Mouse (Mus musculus): Measurements from ENCODE around the gene Cd27. TPM values are rescaled to one million over a fixed set of nuclear protein-coding genes. Genes with fewer than 3 reads are reported as not detected.

Gene Cd27
- total and polyA plus RNA-seq, 3 experiments: 0.87 TPM; not detected in 2

DNA sequence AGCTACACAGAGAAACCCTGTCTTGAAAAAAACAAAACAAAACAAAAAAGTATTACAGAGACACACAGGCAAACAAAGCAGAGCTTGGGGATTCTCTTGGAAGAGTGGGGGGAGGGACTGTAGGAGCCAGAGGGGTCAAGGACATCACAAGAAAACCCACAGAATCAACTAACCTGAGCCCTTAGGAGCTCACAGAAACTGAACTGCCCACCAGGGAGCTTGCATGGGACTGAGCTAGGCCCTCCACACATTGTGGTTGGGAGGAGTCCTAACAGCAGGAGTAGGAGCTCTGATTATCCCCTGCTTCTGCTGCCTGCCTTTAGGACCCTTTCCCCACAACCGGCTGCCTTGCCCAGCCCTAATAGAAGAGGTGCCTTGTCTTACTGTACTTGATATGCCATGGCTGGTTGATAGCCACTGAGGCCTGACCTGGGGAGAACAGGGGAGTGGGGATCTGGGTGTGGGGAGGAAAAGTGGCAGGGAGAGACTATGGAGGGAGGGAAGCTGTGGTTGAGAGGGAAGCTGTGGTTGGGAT, 41.2 kb downstream of the Cd27 start:
- DNase-seq (ENCODE audit: low spot score) (no peak), ATAC-seq (ENCODE audit: extremely low read depth, insufficient number of reproducible peaks, low FRiP score, poor library complexity, severe bottlenecking) (no peak)
- Histone ChIP-seq H3K27me3 (ENCODE audit: insufficient read depth, low read length) (no peaks in the 10 kb centered on the region), H3K9me3 (replicated peaks) (no peaks in the 10 kb centered on the region), H3K36me3 (replicated peaks) (peaks cover 40% of the 10 kb centered on the region), H3K4me3 (ENCODE audit: low read depth, low read length) (no peak overlapping the region), H3K4me1 (ENCODE audit: insufficient read depth, low read depth, low read length) (peaks cover 13% of the 10 kb centered on the region)
- no peak for TF ChIP-seq CTCF (IDR thresholded peaks at IDR 0.05; ENCODE audit: low read depth, low read length)
- no peak for TF ChIP-seq GATA2 (IDR thresholded peaks at IDR 0.05; ENCODE audit: borderline replicate concordance, low read depth, low read length)
- TF ChIP-seq POLR2AphosphoS5 (IDR thresholded peaks at IDR 0.05; ENCODE audit: insufficient replicate concordance, low read depth, low read length): no peak
- TF ChIP-seq TAL1 (conservative IDR thresholded peaks at IDR 0.05; ENCODE audit: low read depth, low read length): no peak
- TF ChIP-seq GATA1 (IDR thresholded peaks at IDR 0.05; ENCODE audit: borderline replicate concordance, low read length): no peak

DNA sequence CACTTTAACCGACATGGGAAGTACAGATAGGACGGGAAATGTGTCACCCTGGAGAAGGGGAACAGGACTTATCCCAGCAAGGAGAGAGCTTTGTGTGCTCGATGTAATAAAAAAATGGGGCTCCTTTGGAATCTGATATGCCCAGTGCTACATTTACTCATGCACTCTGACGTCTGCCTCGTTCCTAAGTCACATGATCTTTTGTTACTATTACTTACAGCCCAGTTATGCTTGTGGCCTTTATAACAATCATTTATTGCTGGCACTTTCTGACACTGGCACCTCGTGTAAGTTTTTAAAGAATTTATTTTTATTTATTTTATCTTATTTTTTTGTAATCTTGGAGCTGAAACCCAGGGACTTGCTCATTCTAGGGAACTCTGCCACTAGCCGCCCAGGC, 43.4 kb downstream of the Cd27 start:
- Histone ChIP-seq H3K9me3 (replicated peaks) (no peaks in the 10 kb centered on the region), H3K4me3 (ENCODE audit: low read depth, low read length) (peak overlapping the region; percentile 2; the same call in 1 of the 2 replicates), H3K4me1 (ENCODE audit: insufficient read depth, low read depth, low read length) (peaks cover 26% of the 10 kb centered on the region), H3K36me3 (replicated peaks) (peaks cover 54% of the 10 kb centered on the region), H3K27me3 (ENCODE audit: insufficient read depth, low read length) (no peaks in the 10 kb centered on the region)
- DNase-seq (ENCODE audit: low spot score): no peak
- peak; percentile 15; the same call in 1 of the 2 replicates for ATAC-seq (ENCODE audit: extremely low read depth, insufficient number of reproducible peaks, low FRiP score, poor library complexity, severe bottlenecking)
- TF ChIP-seq POLR2AphosphoS5 (IDR thresholded peaks at IDR 0.05; ENCODE audit: insufficient replicate concordance, low read depth, low read length) (no peak), GATA2 (IDR thresholded peaks at IDR 0.05; ENCODE audit: borderline replicate concordance, low read depth, low read length) (no peak), TAL1 (conservative IDR thresholded peaks at IDR 0.05; ENCODE audit: low read depth, low read length) (no peak), GATA1 (IDR thresholded peaks at IDR 0.05; ENCODE audit: borderline replicate concordance, low read length) (no peak), CTCF (IDR thresholded peaks at IDR 0.05; ENCODE audit: low read depth, low read length) (no peak)

DNA sequence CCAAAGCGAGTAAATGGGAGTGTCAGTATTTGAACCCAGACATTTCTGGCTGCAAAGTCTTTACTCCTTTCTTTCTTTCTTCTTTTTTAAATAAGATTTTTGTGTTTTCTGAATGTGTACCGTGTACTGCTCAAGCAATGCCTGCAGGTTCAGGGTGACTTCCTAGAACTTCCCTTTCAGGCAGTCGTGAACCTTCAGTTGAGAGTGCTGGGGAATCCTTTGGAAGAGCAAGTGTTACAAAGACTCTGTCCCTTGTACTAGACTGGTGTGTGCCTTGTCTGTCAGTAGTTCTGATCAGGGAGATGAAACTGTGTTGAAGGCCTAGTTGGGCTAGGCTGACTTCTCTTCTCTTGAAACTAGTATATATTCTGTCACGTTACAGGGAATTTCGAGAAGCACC, 44.0 kb downstream of the Cd27 start:
- no peaks in the 10 kb centered on the region for H3K9me3 ChIP-seq (replicated peaks)
- H3K4me1 ChIP-seq (ENCODE audit: insufficient read depth, low read depth, low read length): peaks cover 26% of the 10 kb centered on the region
- peaks cover 56% of the 10 kb centered on the region for H3K36me3 ChIP-seq (replicated peaks)
- TF ChIP-seq TAL1 (conservative IDR thresholded peaks at IDR 0.05; ENCODE audit: low read depth, low read length): no peak
- no peak for TF ChIP-seq GATA1 (IDR thresholded peaks at IDR 0.05; ENCODE audit: borderline replicate concordance, low read length)
- TF ChIP-seq GATA2 (IDR thresholded peaks at IDR 0.05; ENCODE audit: borderline replicate concordance, low read depth, low read length): no peak
- no peak for TF ChIP-seq POLR2AphosphoS5 (IDR thresholded peaks at IDR 0.05; ENCODE audit: insufficient replicate concordance, low read depth, low read length)
- TF ChIP-seq CTCF (IDR thresholded peaks at IDR 0.05; ENCODE audit: low read depth, low read length): no peak
- ATAC-seq (ENCODE audit: extremely low read depth, insufficient number of reproducible peaks, low FRiP score, poor library complexity, severe bottlenecking) (no peak), DNase-seq (ENCODE audit: low spot score) (no peak)
- H3K27me3 ChIP-seq (ENCODE audit: insufficient read depth, low read length): no peaks in the 10 kb centered on the region
- peak overlapping the region; percentile 88 for H3K4me3 ChIP-seq (ENCODE audit: low read depth, low read length)

DNA sequence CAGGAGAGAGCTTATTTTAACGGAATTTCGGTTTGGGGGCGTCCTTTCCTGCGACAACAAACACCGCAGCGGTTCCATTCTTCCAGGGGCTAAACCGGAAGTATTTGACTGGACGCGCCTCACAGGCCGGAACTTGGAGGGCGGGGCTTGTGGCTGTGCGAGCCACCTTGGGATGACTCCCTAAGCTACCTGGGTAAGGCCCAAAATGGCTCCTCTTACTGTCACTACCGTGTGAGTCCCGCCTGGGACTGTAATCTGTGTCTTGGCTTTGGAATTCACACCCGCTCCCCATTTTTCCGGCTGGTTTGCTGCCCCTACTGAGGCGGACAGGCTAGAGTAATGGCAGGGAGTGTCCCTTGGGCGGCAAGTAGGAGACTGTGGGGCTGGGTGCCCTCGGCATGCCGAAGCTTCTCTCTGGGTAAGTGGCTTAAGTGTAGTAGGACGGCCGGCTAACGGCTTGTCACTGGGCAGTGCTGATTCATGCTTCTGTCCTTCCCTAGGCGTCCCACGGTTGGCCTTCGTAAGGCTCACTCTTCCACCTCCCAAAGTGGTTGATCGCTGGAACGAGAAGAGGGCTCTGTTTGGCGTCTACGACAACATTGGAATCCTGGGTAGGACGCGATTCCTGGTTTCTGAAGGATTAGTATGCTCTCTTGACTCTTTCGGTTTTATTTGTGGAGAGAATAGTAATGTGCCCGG, 44.6 kb downstream of the Cd27 start:
- Histone ChIP-seq H3K27me3 (ENCODE audit: insufficient read depth, low read length) (no peaks in the 10 kb centered on the region), H3K9me3 (replicated peaks) (no peaks in the 10 kb centered on the region), H3K36me3 (replicated peaks) (peaks cover 58% of the 10 kb centered on the region), H3K4me1 (ENCODE audit: insufficient read depth, low read depth, low read length) (peaks cover 28% of the 10 kb centered on the region), H3K4me3 (ENCODE audit: low read depth, low read length) (peak overlapping the region; percentile 88)
- DNase-seq (ENCODE audit: low spot score) (peak; percentile 76), ATAC-seq (ENCODE audit: extremely low read depth, insufficient number of reproducible peaks, low FRiP score, poor library complexity, severe bottlenecking) (peak; percentile 80)
- TF ChIP-seq POLR2AphosphoS5 (IDR thresholded peaks at IDR 0.05; ENCODE audit: insufficient replicate concordance, low read depth, low read length) (no peak), GATA2 (IDR thresholded peaks at IDR 0.05; ENCODE audit: borderline replicate concordance, low read depth, low read length) (no peak), TAL1 (conservative IDR thresholded peaks at IDR 0.05; ENCODE audit: low read depth, low read length) (no peak), CTCF (IDR thresholded peaks at IDR 0.05; ENCODE audit: low read depth, low read length) (no peak), GATA1 (IDR thresholded peaks at IDR 0.05; ENCODE audit: borderline replicate concordance, low read length) (no peak)

DNA sequence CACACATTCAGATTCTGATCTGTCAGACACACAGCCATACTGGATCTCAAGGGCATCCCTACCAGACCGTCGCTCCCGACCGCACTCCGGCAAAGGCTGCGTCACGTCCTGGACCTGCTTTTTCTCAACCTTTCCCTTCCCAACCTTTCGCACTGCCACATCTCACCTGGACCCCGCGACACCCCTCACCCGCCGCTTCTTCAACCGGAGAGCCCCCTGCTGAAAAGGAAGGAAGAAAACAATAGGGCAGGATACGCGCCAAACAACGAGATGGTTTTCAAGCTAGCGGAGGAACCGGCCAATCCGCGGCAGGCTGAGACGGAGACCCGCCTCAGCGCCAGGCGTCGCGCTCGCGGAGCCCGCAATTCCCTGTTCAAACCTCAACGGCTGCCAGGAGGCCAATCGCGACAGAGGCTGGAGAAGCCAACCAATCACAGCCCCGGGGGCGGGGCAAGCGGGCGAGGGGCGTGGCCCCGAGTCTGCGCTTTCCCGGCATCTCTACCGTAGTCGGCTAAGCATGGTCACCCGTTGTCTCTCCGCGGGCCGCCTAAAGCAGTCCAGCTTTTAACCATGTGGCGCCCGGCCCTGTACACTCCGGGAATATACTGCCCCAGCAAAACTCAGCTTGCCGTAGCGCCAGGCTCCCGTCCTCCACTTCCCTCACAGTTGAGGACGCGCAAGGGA, 45.3 kb downstream of the Cd27 start, which contains the start of the genes Ncapd2 and Mrpl51:
Ncapd2 (minus strand) TSS at position 370 of the 684 bp plus-strand sequence.
Mrpl51 (plus strand) TSS at position 470 of the 684 bp plus-strand sequence.
- Histone ChIP-seq H3K4me1 (ENCODE audit: insufficient read depth, low read depth, low read length) (peaks cover 28% of the 10 kb centered on the region), H3K36me3 (replicated peaks) (peaks cover 61% of the 10 kb centered on the region), H3K9me3 (replicated peaks) (no peaks in the 10 kb centered on the region), H3K4me3 (ENCODE audit: low read depth, low read length) (peak within 1 kb of the TSS; percentile 88), H3K27me3 (ENCODE audit: insufficient read depth, low read length) (no peaks in the 10 kb centered on the region)
- ATAC-seq (ENCODE audit: extremely low read depth, insufficient number of reproducible peaks, low FRiP score, poor library complexity, severe bottlenecking): peak; percentile 80
- TF ChIP-seq CTCF (IDR thresholded peaks at IDR 0.05; ENCODE audit: low read depth, low read length) (no peak), GATA2 (IDR thresholded peaks at IDR 0.05; ENCODE audit: borderline replicate concordance, low read depth, low read length) (no peak), GATA1 (IDR thresholded peaks at IDR 0.05; ENCODE audit: borderline replicate concordance, low read length) (no peak), TAL1 (conservative IDR thresholded peaks at IDR 0.05; ENCODE audit: low read depth, low read length) (no peak), POLR2AphosphoS5 (IDR thresholded peaks at IDR 0.05; ENCODE audit: insufficient replicate concordance, low read depth, low read length) (no peak)
- DNase-seq (ENCODE audit: low spot score): peak; percentile 85

DNA sequence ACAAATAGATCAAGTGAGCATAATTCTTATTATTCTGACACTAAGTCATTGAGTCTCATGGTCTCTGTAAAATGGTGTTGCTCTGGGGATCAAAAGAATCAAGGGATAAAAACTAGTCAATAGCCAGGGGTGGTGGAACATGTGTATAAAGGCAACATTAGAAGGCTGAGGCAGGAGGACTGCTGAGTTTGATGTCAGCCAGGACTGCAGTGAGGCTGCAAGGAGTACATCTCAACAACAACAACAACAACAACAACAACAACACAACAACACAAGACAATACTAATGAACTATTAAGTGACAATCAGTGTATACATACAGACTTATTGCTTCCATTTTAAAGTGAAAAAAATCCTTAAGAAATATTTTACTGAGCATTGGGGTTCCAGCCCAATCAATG, 46.0 kb downstream of the Cd27 start:
- no peaks in the 10 kb centered on the region for H3K9me3 ChIP-seq (replicated peaks)
- H3K36me3 ChIP-seq (replicated peaks): peaks cover 62% of the 10 kb centered on the region
- DNase-seq (ENCODE audit: low spot score): no peak
- peak overlapping the region; percentile 88 for H3K4me3 ChIP-seq (ENCODE audit: low read depth, low read length)
- TF ChIP-seq TAL1 (conservative IDR thresholded peaks at IDR 0.05; ENCODE audit: low read depth, low read length): no peak
- TF ChIP-seq GATA1 (IDR thresholded peaks at IDR 0.05; ENCODE audit: borderline replicate concordance, low read length): no peak
- TF ChIP-seq GATA2 (IDR thresholded peaks at IDR 0.05; ENCODE audit: borderline replicate concordance, low read depth, low read length): no peak
- TF ChIP-seq POLR2AphosphoS5 (IDR thresholded peaks at IDR 0.05; ENCODE audit: insufficient replicate concordance, low read depth, low read length): no peak
- TF ChIP-seq CTCF (IDR thresholded peaks at IDR 0.05; ENCODE audit: low read depth, low read length): no peak
- H3K4me1 ChIP-seq (ENCODE audit: insufficient read depth, low read depth, low read length): peaks cover 28% of the 10 kb centered on the region
- no peak for ATAC-seq (ENCODE audit: extremely low read depth, insufficient number of reproducible peaks, low FRiP score, poor library complexity, severe bottlenecking)
- H3K27me3 ChIP-seq (ENCODE audit: insufficient read depth, low read length): no peaks in the 10 kb centered on the region

Data from G1E (cell line).